Mouse (Mus musculus): ENCODE measurements around the gene Ccdc114. TPM values are rescaled to one million over a fixed set of nuclear protein-coding genes. Genes with fewer than 3 reads are reported as not detected.
A peak's percentile ranks its signal among the peaks of the same experiment; 100 is the strongest.

Ccdc114 gene
- total RNA-seq, 2 experiments from 2014 or later = 1.6 to 2.9 TPM

DNA sequence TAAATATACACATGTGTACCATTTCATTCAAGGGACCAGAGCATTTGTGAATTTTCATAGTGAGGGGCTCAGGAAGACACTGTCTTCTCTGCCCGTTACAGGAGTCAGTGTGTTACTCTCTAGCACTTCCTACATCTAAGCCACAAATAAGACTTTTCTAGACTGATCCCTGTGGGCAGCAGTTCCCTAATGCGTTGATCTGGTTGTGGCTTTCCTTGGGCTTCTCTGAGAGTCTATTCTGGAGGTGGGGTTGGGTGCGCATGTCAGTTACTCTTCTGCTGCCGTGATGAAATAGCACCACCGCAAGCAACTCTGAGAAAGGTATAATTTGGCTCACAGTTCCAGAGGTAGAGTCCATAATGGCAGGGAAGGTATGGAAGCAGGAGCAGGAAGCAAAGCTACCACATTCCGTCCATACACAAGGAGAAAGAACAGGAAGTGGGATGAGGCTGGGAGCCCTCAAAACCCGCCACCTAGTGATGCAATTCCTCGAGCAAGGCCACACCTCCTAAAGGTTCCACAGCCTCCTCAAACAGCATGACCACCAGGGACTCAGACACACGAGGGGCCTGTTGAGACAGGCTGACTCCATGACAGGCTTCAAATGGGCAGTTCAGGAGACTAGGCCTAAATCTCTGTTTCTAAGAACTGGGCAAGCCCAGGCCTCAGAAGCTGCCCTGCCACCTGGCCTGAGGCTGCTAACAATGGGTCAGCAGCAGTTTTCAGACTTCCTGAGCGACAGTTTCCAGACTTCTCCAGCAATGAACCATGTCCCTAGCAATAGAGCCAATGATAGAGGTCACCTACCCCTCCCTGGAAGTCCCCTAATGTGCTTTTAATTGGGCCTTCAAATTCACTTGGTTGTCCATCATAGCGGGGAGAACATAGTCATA is 48.2 kb downstream of the Ccdc114 start:
- no peak for DNase-seq (ENCODE audit: low spot score in 2 of 2)
- intact Hi-C loops (cut with DNase I) = no loop called here

DNA sequence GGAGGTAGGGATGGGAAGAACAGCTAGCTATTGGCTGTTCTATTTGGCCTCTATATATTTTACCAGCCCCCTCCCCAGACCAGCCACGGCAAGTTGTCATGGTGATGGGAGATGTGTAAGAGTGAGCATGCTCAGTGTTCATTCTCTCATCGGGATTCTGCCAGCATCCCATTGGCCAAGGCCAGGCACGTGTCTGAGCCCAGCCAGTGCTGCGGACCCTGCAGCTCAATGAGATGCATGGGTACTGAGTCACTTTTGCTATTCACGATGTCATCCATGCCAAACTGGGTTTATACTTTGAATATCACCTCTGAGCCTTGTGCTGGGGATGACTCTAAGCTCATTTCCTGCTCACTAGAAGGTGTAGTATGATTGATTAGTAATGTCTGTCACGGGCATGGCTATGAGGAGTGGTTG is 49.4 kb downstream of the Ccdc114 start:
- no peak for DNase-seq (ENCODE audit: low spot score in 2 of 2)
- intact Hi-C loops (cut with DNase I) = no loop called here

DNA sequence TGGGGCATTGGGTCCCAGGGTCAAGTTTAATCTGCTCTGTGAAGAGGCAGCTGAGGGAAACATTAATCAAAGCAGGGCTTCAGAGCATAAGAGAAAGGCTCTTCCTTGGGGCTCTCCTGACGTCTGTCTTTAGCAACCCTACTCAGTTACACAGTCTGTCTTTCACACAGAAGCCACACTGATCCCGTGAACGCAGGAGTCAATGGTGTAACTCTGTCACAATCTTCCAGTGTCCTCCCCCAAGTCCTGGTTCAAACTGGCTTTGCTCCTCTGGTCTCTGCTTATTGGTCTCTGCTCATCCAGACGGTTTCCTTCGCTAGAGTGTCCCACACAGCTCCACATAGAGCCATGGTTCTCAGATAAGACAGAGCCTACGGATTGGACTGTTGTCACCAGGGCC is 50.2 kb downstream of the Ccdc114 start:
- intact Hi-C loops (cut with DNase I) = no loop called here
- no peak for DNase-seq (ENCODE audit: low spot score in 2 of 2)

DNA sequence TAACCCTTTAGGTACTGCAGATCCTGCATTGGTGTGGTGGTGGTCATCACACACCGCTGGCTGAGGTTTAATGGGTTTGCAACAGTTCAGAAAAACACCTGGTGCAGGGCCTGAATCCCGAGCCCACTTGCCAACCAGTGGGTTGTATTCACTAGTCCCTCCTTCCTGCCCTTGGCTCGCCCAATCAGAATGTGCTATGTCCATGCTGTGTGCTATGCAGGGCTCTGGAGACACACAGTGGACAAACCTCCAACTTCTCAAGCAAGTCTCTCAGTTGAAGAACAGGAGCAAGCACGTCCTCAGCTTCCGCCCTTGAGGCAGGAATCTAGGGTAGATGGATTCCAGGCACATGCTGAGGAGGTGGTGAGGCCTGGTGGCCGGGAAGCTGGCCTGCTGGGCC is 50.6 kb downstream of the Ccdc114 start:
- intact Hi-C loops (cut with DNase I) = no loop called here
- no peak for DNase-seq (ENCODE audit: low spot score in 2 of 2)

DNA sequence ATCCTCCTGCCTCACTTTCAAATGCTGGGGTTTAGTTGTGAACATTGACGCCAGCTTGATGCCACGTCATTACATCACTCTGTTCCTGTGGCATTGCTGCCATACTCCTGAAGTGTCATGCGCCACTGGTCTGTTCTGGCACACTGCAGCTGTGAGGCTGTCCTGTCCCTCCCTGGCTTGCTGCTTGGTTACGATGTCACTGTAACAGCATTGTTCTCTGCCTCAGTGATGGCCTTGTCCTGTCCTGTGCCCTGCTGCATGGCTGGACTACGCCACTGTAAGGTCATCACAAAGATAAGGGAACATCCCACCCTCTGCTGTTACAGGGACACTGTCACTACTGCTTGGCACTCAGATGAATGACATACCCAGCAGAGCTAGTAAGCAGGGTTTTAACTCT is 57.7 kb downstream of the Ccdc114 start:
- intact Hi-C loops (cut with DNase I) = no loop called here
- peak in 1 of 2 experiments; percentile 16 for DNase-seq (ENCODE audit: low spot score in 2 of 2)

DNA sequence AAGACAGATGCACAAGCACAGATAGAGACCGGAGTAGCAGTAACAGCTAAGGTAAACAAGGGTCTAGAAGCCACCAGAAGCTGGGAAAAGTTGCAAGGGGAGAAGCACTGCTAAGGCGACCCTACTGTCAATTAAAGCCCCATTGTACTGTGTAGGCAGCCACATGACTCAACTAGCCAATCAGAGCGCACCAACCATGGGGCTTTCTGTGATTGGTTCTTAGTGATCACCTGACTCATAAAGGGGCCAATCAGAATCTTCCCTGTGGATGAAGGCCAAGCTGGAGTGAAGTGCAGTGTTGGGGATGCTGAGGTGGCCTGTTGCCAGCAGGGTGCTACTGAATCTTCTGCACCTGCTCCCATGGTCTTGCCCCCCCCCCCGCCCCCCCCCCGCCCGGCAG is 63.0 kb downstream of the Ccdc114 start:
- intact Hi-C loops (cut with DNase I) = no loop called here

DNA sequence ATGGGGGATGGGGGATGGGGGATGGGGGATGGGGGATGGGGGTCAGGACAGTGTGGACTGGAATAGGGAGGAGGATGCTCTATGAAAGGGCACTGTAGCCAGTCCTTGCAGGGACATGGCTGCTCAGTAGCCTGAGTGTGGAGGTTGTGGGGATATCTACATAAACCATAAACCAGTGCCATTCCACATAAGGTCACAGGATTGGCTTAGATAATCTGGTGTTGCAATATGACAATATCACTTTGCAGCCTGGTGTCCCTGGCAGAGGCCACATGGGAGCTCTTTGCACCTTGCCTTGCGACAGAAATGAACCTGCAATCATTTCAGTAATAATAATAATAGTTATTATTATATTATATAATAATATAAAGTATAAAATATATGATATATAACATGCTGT is 64.5 kb downstream of the Ccdc114 start:
- intact Hi-C loops (cut with DNase I) = no loop called here
- no peak for DNase-seq (ENCODE audit: low spot score in 2 of 2)

More for the DNA sequence above, 63.0 kb downstream of the Ccdc114 start:
- no peak for DNase-seq (ENCODE audit: low spot score in 2 of 2)

DNA sequence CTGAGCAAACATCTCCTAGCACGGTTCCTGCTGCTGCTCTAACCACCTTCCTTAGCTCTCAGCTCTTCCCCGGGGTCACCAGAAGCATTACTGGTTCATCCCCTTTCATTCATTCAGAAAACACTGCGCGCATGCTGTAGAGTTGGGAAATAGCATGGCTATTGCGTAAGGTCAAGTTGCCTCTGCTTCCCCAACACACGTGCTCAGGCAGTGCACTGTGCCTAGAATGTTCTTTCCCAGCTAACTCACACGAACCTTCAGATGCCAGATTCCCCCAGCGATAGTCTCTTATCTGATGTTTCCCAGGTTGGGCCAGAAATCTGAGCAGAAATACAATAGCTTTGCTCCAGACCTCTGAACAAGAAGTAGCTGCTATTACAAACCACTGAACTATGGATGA is 68.6 kb downstream of the Ccdc114 start:
- intact Hi-C loops (cut with DNase I) = no loop called here
- no peak for DNase-seq (ENCODE audit: low spot score in 2 of 2)

Other genes starting within 250 kb of the Ccdc114 start
- 1 to 10 TPM; 3.4 to 3.5 TPM for gene Ntn5, start 240.1 kb upstream of the Ccdc114 start, total RNA-seq (2021)
- under 1 TPM; 0.37 to 0.48 TPM for gene Sec1, start 229.7 kb upstream of the Ccdc114 start, total RNA-seq (2021)
- 100 to 1,000 TPM; 184 to 223 TPM for gene Car11, start 224.2 kb upstream of the Ccdc114 start, total RNA-seq (2021)
- gene Dbp, start 219.0 kb upstream of the Ccdc114 start, total RNA-seq (2021) = 100 to 1,000 TPM in 1 of 2 experiments, 10 to 100 TPM in 1; 66.2 to 147 TPM
- 100 to 1,000 TPM; 315 to 323 TPM for gene Rpl18, start 208.6 kb upstream of the Ccdc114 start, total RNA-seq (2021)
- gene Sphk2, start 206.1 kb upstream of the Ccdc114 start, total RNA-seq (2021) = 10 to 100 TPM; 29.7 to 29.8 TPM
- gene Fam83e, start 202.9 kb upstream of the Ccdc114 start, total RNA-seq (2021) = under 1 TPM; 0.11 to 0.23 TPM
- not detected for gene Spaca4, start 198.3 kb upstream of the Ccdc114 start, total RNA-seq (2021)
- gene Lmtk3, start 140.3 kb upstream of the Ccdc114 start, total RNA-seq (2021) = 100 to 1,000 TPM; 220 to 235 TPM
- 10 to 100 TPM in 1 of 2 experiments, 1 to 10 TPM in 1; 8.6 to 12.4 TPM for gene Sult2b1, start 139.4 kb upstream of the Ccdc114 start, total RNA-seq (2021)
- gene Cyth2, start 109.5 kb upstream of the Ccdc114 start, total RNA-seq (2021) = 100 to 1,000 TPM; 204 to 210 TPM
- gene Kcnj14, start 99.3 kb upstream of the Ccdc114 start, total RNA-seq (2021) = 1 to 10 TPM; 2.6 to 2.7 TPM
- 10 to 100 TPM; 21.0 to 23.2 TPM for gene Grwd1, start 93.1 kb upstream of the Ccdc114 start, total RNA-seq (2021)
- 10 to 100 TPM; 81.2 to 84.0 TPM for gene Kdelr1, start 51.3 kb upstream of the Ccdc114 start, total RNA-seq (2021)
- gene Grin2d, start 45.7 kb upstream of the Ccdc114 start, total RNA-seq (2021) = 10 to 100 TPM; 10.9 TPM
- gene Syngr4, start 27.4 kb upstream of the Ccdc114 start, total RNA-seq (2021) = not detected
- gene Tmem143, start 27.1 kb upstream of the Ccdc114 start, total RNA-seq (2021) = 10 to 100 TPM; 17.6 to 20.1 TPM
- 1 to 10 TPM; 6.6 to 7.2 TPM for gene Emp3, start 2.7 kb upstream of the Ccdc114 start, total RNA-seq (2021)
- gene Abcc6, start 106.2 kb downstream of the Ccdc114 start, total RNA-seq (2021) = 1 to 10 TPM; 2.6 to 3.1 TPM
- 100 to 1,000 TPM; 107 to 108 TPM for gene Nomo1, start 109.6 kb downstream of the Ccdc114 start, total RNA-seq (2021)
- 10 to 100 TPM; 32.4 to 36.1 TPM for gene Kcnj11, start 176.7 kb downstream of the Ccdc114 start, total RNA-seq (2021)

All from left cerebral cortex, postnatal 25 days (tissue).